Mouse (Mus musculus): ENCODE measurements around the gene Ubqln2. TPM values are rescaled to one million over a fixed set of nuclear protein-coding genes. Genes with fewer than 3 reads are reported as not detected.

Gene Ubqln2
- polyA plus RNA-seq (2012; rRNA removed; ENCODE audit: low replicate concordance): 12.0 and 23.6 TPM in 2 replicates

GRCm38 (mm10) chrX:153497688-153498516, at the start of gene Ubqln2:
Ubqln2 (plus strand) TSS chrX:153498227.

Other genes starting within 250 kb of the Ubqln2 start
- not detected in 2 replicates for gene Cypt3, start 60.4 kb downstream of the Ubqln2 start, polyA plus RNA-seq (2012; rRNA removed; ENCODE audit: low replicate concordance)
- gene Kctd12b, start 198.2 kb downstream of the Ubqln2 start, polyA plus RNA-seq (2012; rRNA removed; ENCODE audit: low replicate concordance): 0.09 and 0.28 TPM in 2 replicates
- 9.0 and 10.0 TPM in 2 replicates for gene Nbdy, start 225.4 kb downstream of the Ubqln2 start, polyA plus RNA-seq (2012; rRNA removed; ENCODE audit: low replicate concordance)